Mouse (Mus musculus): ENCODE measurements at regions not wholly inside any gene's neighbourhood (a gene's known extent, or its start where the extent isn't known, plus 50 kb on each side); places are given as distances from the start of the nearest gene placed in this dataset.

DNA sequence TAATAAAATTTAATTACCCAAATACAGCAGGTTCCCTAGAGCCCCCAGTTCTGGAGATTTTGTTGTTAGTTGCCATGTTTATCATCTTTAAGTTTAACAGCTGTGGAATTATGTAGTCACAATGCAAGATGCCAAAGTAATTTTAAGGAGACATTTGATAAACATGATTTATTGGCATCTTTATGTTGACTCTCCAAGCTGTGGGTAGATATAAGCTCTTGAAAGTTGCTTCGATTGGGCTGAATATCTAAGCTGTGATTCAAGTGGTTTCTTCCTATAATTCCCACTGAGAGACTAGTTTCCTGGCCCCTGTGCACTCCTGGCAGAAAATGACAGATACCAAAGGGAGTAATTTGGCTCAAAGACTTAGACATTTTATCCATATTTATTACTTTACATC is 364.7 kb upstream of the Hsf2 start:
- Histone ChIP-seq H3K4me3 (no peak overlapping the region), H3K36me3 (ENCODE audit: control insufficient read depth, insufficient read depth, low read length) (no peaks in the 10 kb centered on the region), H3K9ac (ENCODE audit: low read depth, low read length) (no peak overlapping the region), H3K27me3 (ENCODE audit: control insufficient read depth, insufficient read depth, low read length) (no peaks in the 10 kb centered on the region), H3K27ac (no peak overlapping the region), H3K79me2 (replicated peaks; ENCODE audit: control insufficient read depth, insufficient read depth, low read length) (no peaks in the 10 kb centered on the region), H3K4me1 (ENCODE audit: control insufficient read depth, insufficient read depth, low read length) (no peaks in the 10 kb centered on the region)
- DNase-seq, result no peak
- TF ChIP-seq EP300 (IDR thresholded peaks at IDR 0.05; ENCODE audit: insufficient read depth, low read depth, low read length) (no peak), POLR2A (IDR thresholded peaks at IDR 0.05; ENCODE audit: insufficient read depth, low read depth, low read length) (no peak), CTCF (IDR thresholded peaks at IDR 0.05) (no peak)
- 60% methylated on average over 1 of the region's 1 CpGs for WGBS
- intact Hi-C loops (cut with DNase I), result no loop called here

DNA sequence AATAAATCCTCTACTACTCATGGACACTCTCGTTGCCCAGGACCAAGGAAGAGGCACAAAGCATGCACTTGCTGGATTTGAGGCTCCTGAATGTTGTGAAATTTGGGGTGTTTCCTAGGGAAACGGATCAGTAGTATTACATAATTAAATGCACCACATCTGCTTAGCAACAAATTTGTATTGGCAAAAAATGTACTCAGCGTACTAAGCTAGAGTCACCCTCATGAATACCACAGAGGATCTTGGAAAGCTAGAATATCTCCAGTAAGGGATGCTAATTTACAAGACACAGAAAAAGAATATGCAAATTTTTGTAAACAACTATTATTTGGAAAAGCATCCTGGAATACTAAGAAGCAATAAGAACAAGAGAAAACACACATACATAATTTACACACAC is 359.0 kb upstream of the Hsf2 start:
- DNase-seq, result no peak
- intact Hi-C loops (cut with DNase I), result no loop called here
- H3K4me3 ChIP-seq, result no peak overlapping the region
- H3K4me1 ChIP-seq (ENCODE audit: control insufficient read depth, insufficient read depth, low read length), result no peaks in the 10 kb centered on the region
- 74% methylated on average over 3 of the region's 3 CpGs for WGBS
- no peaks in the 10 kb centered on the region for H3K36me3 ChIP-seq (ENCODE audit: control insufficient read depth, insufficient read depth, low read length)
- H3K27me3 ChIP-seq (ENCODE audit: control insufficient read depth, insufficient read depth, low read length), result no peaks in the 10 kb centered on the region
- H3K9ac ChIP-seq (ENCODE audit: low read depth, low read length), result no peak overlapping the region
- no peak for TF ChIP-seq EP300 (IDR thresholded peaks at IDR 0.05; ENCODE audit: insufficient read depth, low read depth, low read length)
- no peak for TF ChIP-seq CTCF (IDR thresholded peaks at IDR 0.05)
- TF ChIP-seq POLR2A (IDR thresholded peaks at IDR 0.05; ENCODE audit: insufficient read depth, low read depth, low read length), result no peak
- no peaks in the 10 kb centered on the region for H3K79me2 ChIP-seq (replicated peaks; ENCODE audit: control insufficient read depth, insufficient read depth, low read length)
- H3K27ac ChIP-seq, result no peak overlapping the region

DNA sequence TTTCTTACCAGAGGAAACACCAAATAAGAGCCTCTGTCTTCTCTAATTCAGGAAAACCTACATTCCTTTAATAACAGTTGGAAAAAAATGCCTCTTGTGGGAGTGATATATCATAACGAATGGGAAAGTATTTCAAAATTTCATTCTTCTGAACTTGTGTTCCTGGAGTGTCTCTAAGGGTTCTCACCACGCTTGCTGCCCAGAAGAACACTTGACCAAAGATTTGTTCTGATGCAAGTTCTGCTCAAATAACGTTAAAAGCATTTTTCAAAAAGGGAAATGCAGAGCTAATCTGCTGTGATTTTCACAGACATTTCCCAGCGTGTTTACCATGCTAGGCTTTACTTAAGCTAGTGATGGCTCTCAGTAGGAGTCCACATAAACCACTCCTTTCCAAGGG is 329.8 kb upstream of the Hsf2 start:
- no peak for TF ChIP-seq CTCF (IDR thresholded peaks at IDR 0.05)
- no peak for TF ChIP-seq POLR2A (IDR thresholded peaks at IDR 0.05; ENCODE audit: insufficient read depth, low read depth, low read length)
- TF ChIP-seq EP300 (IDR thresholded peaks at IDR 0.05; ENCODE audit: insufficient read depth, low read depth, low read length), result no peak
- Histone ChIP-seq H3K36me3 (ENCODE audit: control insufficient read depth, insufficient read depth, low read length) (no peaks in the 10 kb centered on the region), H3K9ac (ENCODE audit: low read depth, low read length) (no peak overlapping the region), H3K79me2 (replicated peaks; ENCODE audit: control insufficient read depth, insufficient read depth, low read length) (no peaks in the 10 kb centered on the region), H3K27ac (no peak overlapping the region), H3K4me1 (ENCODE audit: control insufficient read depth, insufficient read depth, low read length) (no peaks in the 10 kb centered on the region; the same call in 1 of the 2 replicates), H3K27me3 (ENCODE audit: control insufficient read depth, insufficient read depth, low read length) (no peaks in the 10 kb centered on the region), H3K4me3 (no peak overlapping the region)
- intact Hi-C loops (cut with DNase I), result no loop called here
- DNase-seq, result no peak
- 65% methylated on average over 4 of the region's 4 CpGs for WGBS

DNA sequence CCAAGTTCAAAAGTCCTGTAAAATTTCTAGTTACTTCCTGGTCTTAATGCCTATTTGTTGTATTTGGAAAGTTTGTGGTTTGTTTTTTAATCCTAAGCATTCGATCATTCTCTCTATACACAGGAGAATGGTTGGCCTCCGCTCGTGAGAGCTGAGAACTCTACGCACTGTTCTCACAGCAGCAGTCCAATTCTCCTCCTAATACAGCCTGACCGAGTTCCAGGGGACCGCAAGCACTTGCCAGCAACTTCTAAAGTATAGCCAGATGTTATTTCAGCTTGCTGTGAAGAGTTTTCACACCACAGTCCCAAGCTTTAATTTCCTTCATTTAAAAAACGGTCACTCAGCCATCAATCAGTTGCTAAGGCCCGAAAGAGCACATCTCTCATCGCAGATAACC is 329.3 kb upstream of the Hsf2 start:
- no peaks in the 10 kb centered on the region for H3K79me2 ChIP-seq (replicated peaks; ENCODE audit: control insufficient read depth, insufficient read depth, low read length)
- H3K4me1 ChIP-seq (ENCODE audit: control insufficient read depth, insufficient read depth, low read length), result no peaks in the 10 kb centered on the region; the same call in 1 of the 2 replicates
- WGBS, result 64% methylated on average over 9 of the region's 9 CpGs
- intact Hi-C loops (cut with DNase I), result no loop called here
- TF ChIP-seq POLR2A (IDR thresholded peaks at IDR 0.05; ENCODE audit: insufficient read depth, low read depth, low read length), result no peak
- H3K9ac ChIP-seq (ENCODE audit: low read depth, low read length), result no peak overlapping the region
- DNase-seq, result peak; percentile 13 to 21
- no peaks in the 10 kb centered on the region for H3K36me3 ChIP-seq (ENCODE audit: control insufficient read depth, insufficient read depth, low read length)
- no peak overlapping the region for H3K27ac ChIP-seq
- H3K4me3 ChIP-seq, result no peak overlapping the region
- H3K27me3 ChIP-seq (ENCODE audit: control insufficient read depth, insufficient read depth, low read length), result no peaks in the 10 kb centered on the region

DNA sequence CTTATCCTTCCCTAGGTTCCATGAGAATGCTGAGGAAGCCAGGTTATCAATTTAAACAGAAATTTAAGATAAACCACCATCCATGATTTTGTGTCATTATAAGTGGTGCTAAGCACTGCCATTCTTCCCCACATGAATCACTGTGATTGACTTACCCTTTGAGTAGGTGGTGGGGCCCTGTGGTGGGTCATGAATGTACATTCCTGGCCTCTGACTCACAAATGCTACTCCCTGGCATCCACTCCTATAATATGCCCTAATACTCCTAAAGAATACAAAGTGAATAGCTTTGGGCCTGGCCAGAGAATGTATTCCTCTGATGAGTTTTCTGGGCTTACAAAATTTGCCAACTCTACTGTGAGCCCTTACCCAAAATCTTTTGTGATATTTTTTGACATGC is 325.6 kb upstream of the Hsf2 start:
- Histone ChIP-seq H3K36me3 (ENCODE audit: control insufficient read depth, insufficient read depth, low read length) (no peaks in the 10 kb centered on the region), H3K9ac (ENCODE audit: low read depth, low read length) (no peak overlapping the region), H3K27me3 (ENCODE audit: control insufficient read depth, insufficient read depth, low read length) (no peaks in the 10 kb centered on the region), H3K4me3 (no peak overlapping the region), H3K79me2 (replicated peaks; ENCODE audit: control insufficient read depth, insufficient read depth, low read length) (no peaks in the 10 kb centered on the region), H3K27ac (no peak overlapping the region), H3K4me1 (ENCODE audit: control insufficient read depth, insufficient read depth, low read length) (no peaks in the 10 kb centered on the region; the same call in 1 of the 2 replicates)
- TF ChIP-seq POLR2A (IDR thresholded peaks at IDR 0.05; ENCODE audit: insufficient read depth, low read depth, low read length) (no peak), CTCF (IDR thresholded peaks at IDR 0.05) (no peak), EP300 (IDR thresholded peaks at IDR 0.05; ENCODE audit: insufficient read depth, low read depth, low read length) (no peak)
- intact Hi-C loops (cut with DNase I), result no loop called here
- DNase-seq, result no peak

DNA sequence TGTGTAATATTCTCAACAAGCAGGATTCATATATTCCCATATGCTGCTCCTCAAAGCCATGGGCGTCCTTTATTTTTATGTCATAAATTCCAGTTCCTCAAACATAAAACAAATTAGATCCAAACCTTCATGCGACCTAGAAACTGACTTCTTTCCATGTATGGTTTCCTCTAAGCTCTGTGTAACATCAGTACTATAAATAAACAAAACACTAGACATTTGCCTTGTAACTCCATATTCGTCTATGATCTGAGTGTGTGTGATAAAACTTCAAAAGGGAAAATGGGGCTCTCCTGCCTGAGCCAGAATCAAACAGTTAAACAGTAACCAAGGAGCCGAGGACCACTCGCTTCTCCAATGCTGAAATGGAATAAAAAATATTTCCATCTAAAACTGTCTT is 322.8 kb upstream of the Hsf2 start:
- DNase-seq, result no peak
- H3K9ac ChIP-seq (ENCODE audit: low read depth, low read length), result no peak overlapping the region
- H3K27me3 ChIP-seq (ENCODE audit: control insufficient read depth, insufficient read depth, low read length), result no peaks in the 10 kb centered on the region
- intact Hi-C loops (cut with DNase I), result no loop called here
- H3K79me2 ChIP-seq (replicated peaks; ENCODE audit: control insufficient read depth, insufficient read depth, low read length), result no peaks in the 10 kb centered on the region
- H3K27ac ChIP-seq, result peak overlapping the region; percentile 48
- H3K36me3 ChIP-seq (ENCODE audit: control insufficient read depth, insufficient read depth, low read length), result no peaks in the 10 kb centered on the region
- H3K4me1 ChIP-seq (ENCODE audit: control insufficient read depth, insufficient read depth, low read length), result no peaks in the 10 kb centered on the region; the same call in 1 of the 2 replicates
- no peak overlapping the region for H3K4me3 ChIP-seq
- 53% methylated on average over 5 of the region's 5 CpGs for WGBS
- TF ChIP-seq CTCF (IDR thresholded peaks at IDR 0.05) (no peak), EP300 (IDR thresholded peaks at IDR 0.05; ENCODE audit: insufficient read depth, low read depth, low read length) (no peak), POLR2A (IDR thresholded peaks at IDR 0.05; ENCODE audit: insufficient read depth, low read depth, low read length) (no peak)
